Mouse (Mus musculus): ENCODE results near the gene Cd48. TPM values are rescaled to one million over a fixed set of nuclear protein-coding genes. Genes with fewer than 3 reads are reported as not detected.

Gene Cd48
- 0.60 and 1.1 TPM in 2 replicates for polyA plus RNA-seq (2014; fragmentation: Nextera tagmentation; extraction: Ambion mirVana)

GRCm38 (mm10) chr1:171681531-171682299 is at the start of gene Cd48:
Gene Cd48, plus strand, starts transcription at chr1:171682009.
- WGBS: 88% methylated on average over 14 of the region's 14 CpGs
- H3K4me2 ChIP-seq (replicated peaks; ENCODE audit: low read depth, low read length): no peak within 1 kb of the TSS
- H3K9ac ChIP-seq (ENCODE audit: low read depth, low read length): no peak within 1 kb of the TSS
- H3K4me1 ChIP-seq (replicated peaks; ENCODE audit: control insufficient read depth, insufficient read depth, low read length): no peaks in the 10 kb centered on the region
- H3K9me3 ChIP-seq (ENCODE audit: control insufficient read depth, low read length): no peaks in the 10 kb centered on the region
- no peak within 1 kb of the TSS for H3K27ac ChIP-seq (ENCODE audit: low read depth, low read length)
- H3K36me3 ChIP-seq (ENCODE audit: control insufficient read depth, insufficient read depth, low read length): no peaks in the 10 kb centered on the region
- H3K27me3 ChIP-seq (ENCODE audit: control insufficient read depth, insufficient read depth, low read length): no peaks in the 10 kb centered on the region
- no peak within 1 kb of the TSS for H3K4me3 ChIP-seq (ENCODE audit: low read depth, low read length)
- ATAC-seq (ENCODE audit: low FRiP score) (no peak), DNase-seq (ENCODE audit: low spot score) (no peak)

DNA sequence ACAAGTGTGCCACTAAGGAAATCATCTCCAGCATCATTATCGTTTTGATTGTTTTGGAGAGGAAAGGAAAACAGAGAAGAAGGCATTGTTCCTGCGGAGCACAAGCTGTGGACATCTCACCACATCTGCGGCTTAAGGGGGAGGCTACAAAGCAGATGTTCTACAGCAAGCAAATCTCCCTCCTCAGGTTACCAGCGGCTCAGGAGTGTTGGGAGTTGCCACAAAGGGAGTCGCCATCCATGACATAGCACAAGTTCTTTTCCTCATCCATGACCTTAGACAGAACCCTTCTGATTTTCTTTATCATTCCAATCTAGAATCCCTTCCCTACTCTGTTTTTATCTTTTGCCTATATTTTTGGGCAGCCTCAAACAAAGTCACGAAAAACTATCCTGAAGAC is 46.1 kb upstream of the Cd48 start:
- Histone ChIP-seq H3K27ac (ENCODE audit: low read depth, low read length) (no peak overlapping the region), H3K9me3 (ENCODE audit: control insufficient read depth, low read length) (no peaks in the 10 kb centered on the region), H3K27me3 (ENCODE audit: control insufficient read depth, insufficient read depth, low read length) (no peaks in the 10 kb centered on the region), H3K36me3 (ENCODE audit: control insufficient read depth, insufficient read depth, low read length) (no peaks in the 10 kb centered on the region), H3K9ac (ENCODE audit: low read depth, low read length) (no peak overlapping the region), H3K4me3 (ENCODE audit: low read depth, low read length) (no peak overlapping the region), H3K4me1 (replicated peaks; ENCODE audit: control insufficient read depth, insufficient read depth, low read length) (no peaks in the 10 kb centered on the region), H3K4me2 (replicated peaks; ENCODE audit: low read depth, low read length) (no peak overlapping the region)
- WGBS: 63% methylated on average over 6 of the region's 6 CpGs
- DNase-seq (ENCODE audit: low spot score) (no peak), ATAC-seq (ENCODE audit: low FRiP score) (no peak)

GRCm38 (mm10) chr1:171637101-171637500 is 44.7 kb upstream of the Cd48 start:
- Histone ChIP-seq H3K4me2 (replicated peaks; ENCODE audit: low read depth, low read length) (no peak overlapping the region), H3K9me3 (ENCODE audit: control insufficient read depth, low read length) (no peaks in the 10 kb centered on the region), H3K4me3 (ENCODE audit: low read depth, low read length) (no peak overlapping the region), H3K27ac (ENCODE audit: low read depth, low read length) (no peak overlapping the region), H3K9ac (ENCODE audit: low read depth, low read length) (no peak overlapping the region), H3K36me3 (ENCODE audit: control insufficient read depth, insufficient read depth, low read length) (no peaks in the 10 kb centered on the region), H3K27me3 (ENCODE audit: control insufficient read depth, insufficient read depth, low read length) (no peaks in the 10 kb centered on the region), H3K4me1 (replicated peaks; ENCODE audit: control insufficient read depth, insufficient read depth, low read length) (no peaks in the 10 kb centered on the region)
- 82% methylated on average over 8 of the region's 8 CpGs for WGBS
- DNase-seq (ENCODE audit: low spot score) (no peak), ATAC-seq (ENCODE audit: low FRiP score) (no peak)

GRCm38 (mm10) chr1:171638686-171639085 is 43.1 kb upstream of the Cd48 start:
- H3K36me3 ChIP-seq (ENCODE audit: control insufficient read depth, insufficient read depth, low read length): no peaks in the 10 kb centered on the region
- no peaks in the 10 kb centered on the region for H3K27me3 ChIP-seq (ENCODE audit: control insufficient read depth, insufficient read depth, low read length)
- H3K27ac ChIP-seq (ENCODE audit: low read depth, low read length): no peak overlapping the region
- no peak overlapping the region for H3K4me3 ChIP-seq (ENCODE audit: low read depth, low read length)
- ATAC-seq (ENCODE audit: low FRiP score): no peak
- H3K9me3 ChIP-seq (ENCODE audit: control insufficient read depth, low read length): no peaks in the 10 kb centered on the region
- H3K4me1 ChIP-seq (replicated peaks; ENCODE audit: control insufficient read depth, insufficient read depth, low read length): no peaks in the 10 kb centered on the region
- no peak overlapping the region for H3K4me2 ChIP-seq (replicated peaks; ENCODE audit: low read depth, low read length)
- WGBS: 64% methylated on average over 2 of the region's 2 CpGs
- no peak for DNase-seq (ENCODE audit: low spot score)
- H3K9ac ChIP-seq (ENCODE audit: low read depth, low read length): no peak overlapping the region

- Histone ChIP-seq H3K4me2 (replicated peaks; ENCODE audit: low read depth, low read length) (no peak overlapping the region), H3K4me1 (replicated peaks; ENCODE audit: control insufficient read depth, insufficient read depth, low read length) (no peaks in the 10 kb centered on the region), H3K36me3 (ENCODE audit: control insufficient read depth, insufficient read depth, low read length) (no peaks in the 10 kb centered on the region), H3K9ac (ENCODE audit: low read depth, low read length) (no peak overlapping the region), H3K27me3 (ENCODE audit: control insufficient read depth, insufficient read depth, low read length) (no peaks in the 10 kb centered on the region), H3K4me3 (ENCODE audit: low read depth, low read length) (no peak overlapping the region), H3K27ac (ENCODE audit: low read depth, low read length) (no peak overlapping the region), H3K9me3 (ENCODE audit: control insufficient read depth, low read length) (no peaks in the 10 kb centered on the region)
- 92% methylated on average over 6 of the region's 6 CpGs for WGBS
- DNase-seq (ENCODE audit: low spot score): no peak
- no peak for ATAC-seq (ENCODE audit: low FRiP score)
These were observed 41.0 kb upstream of the Cd48 start for GRCm38 (mm10) chr1:171640796-171641195.

GRCm38 (mm10) chr1:171643612-171644011 is 38.2 kb upstream of the Cd48 start:
- Histone ChIP-seq H3K4me3 (ENCODE audit: low read depth, low read length) (no peak overlapping the region), H3K9me3 (ENCODE audit: control insufficient read depth, low read length) (no peaks in the 10 kb centered on the region), H3K4me2 (replicated peaks; ENCODE audit: low read depth, low read length) (no peak overlapping the region), H3K4me1 (replicated peaks; ENCODE audit: control insufficient read depth, insufficient read depth, low read length) (no peaks in the 10 kb centered on the region), H3K27ac (ENCODE audit: low read depth, low read length) (no peak overlapping the region), H3K9ac (ENCODE audit: low read depth, low read length) (no peak overlapping the region), H3K36me3 (ENCODE audit: control insufficient read depth, insufficient read depth, low read length) (no peaks in the 10 kb centered on the region), H3K27me3 (ENCODE audit: control insufficient read depth, insufficient read depth, low read length) (no peaks in the 10 kb centered on the region)
- WGBS: 84% methylated on average over 7 of the region's 7 CpGs
- DNase-seq (ENCODE audit: low spot score): no peak
- no peak for ATAC-seq (ENCODE audit: low FRiP score)

DNA sequence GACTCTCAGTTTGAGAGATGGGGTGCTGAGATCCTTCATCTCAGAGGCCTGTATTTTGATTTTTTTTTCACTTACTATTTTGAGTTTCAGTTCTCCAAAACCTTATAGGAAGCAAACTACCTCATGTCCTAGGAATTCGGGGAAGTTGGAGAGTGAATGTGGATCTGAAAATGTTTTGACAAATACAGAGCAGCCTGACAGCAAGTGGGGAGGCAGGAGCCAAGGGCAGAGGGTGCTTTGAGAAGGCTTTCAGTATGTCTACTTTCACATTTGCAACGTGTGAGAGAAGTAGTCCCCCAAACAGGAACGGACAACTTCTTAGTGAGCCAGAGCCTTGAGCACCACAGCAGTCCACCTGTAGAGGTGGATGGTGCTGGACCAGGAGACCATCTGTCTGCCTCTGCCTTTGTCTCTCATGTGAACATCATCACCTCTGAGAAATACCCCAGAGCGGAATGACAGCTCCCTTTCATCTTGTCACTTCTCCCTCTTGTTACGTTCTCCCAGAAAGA is 35.3 kb upstream of the Cd48 start:
- no peaks in the 10 kb centered on the region for H3K4me1 ChIP-seq (replicated peaks; ENCODE audit: control insufficient read depth, insufficient read depth, low read length)
- ATAC-seq (ENCODE audit: low FRiP score): no peak
- H3K27ac ChIP-seq (ENCODE audit: low read depth, low read length): no peak overlapping the region
- H3K36me3 ChIP-seq (ENCODE audit: control insufficient read depth, insufficient read depth, low read length): no peaks in the 10 kb centered on the region
- no peak for DNase-seq (ENCODE audit: low spot score)
- H3K4me3 ChIP-seq (ENCODE audit: low read depth, low read length): no peak overlapping the region
- no peaks in the 10 kb centered on the region for H3K27me3 ChIP-seq (ENCODE audit: control insufficient read depth, insufficient read depth, low read length)
- WGBS: 78% methylated on average over 5 of the region's 5 CpGs
- no peak overlapping the region for H3K9ac ChIP-seq (ENCODE audit: low read depth, low read length)
- no peaks in the 10 kb centered on the region for H3K9me3 ChIP-seq (ENCODE audit: control insufficient read depth, low read length)
- H3K4me2 ChIP-seq (replicated peaks; ENCODE audit: low read depth, low read length): no peak overlapping the region

GRCm38 (mm10) chr1:171647716-171648115 is 34.1 kb upstream of the Cd48 start:
- 84% methylated on average over 5 of the region's 5 CpGs for WGBS

GRCm38 (mm10) chr1:171648840-171649239 is 33.0 kb upstream of the Cd48 start:
- H3K9me3 ChIP-seq (ENCODE audit: control insufficient read depth, low read length): no peaks in the 10 kb centered on the region
- H3K36me3 ChIP-seq (ENCODE audit: control insufficient read depth, insufficient read depth, low read length): no peaks in the 10 kb centered on the region
- WGBS: 84% methylated on average over 8 of the region's 8 CpGs
- H3K4me2 ChIP-seq (replicated peaks; ENCODE audit: low read depth, low read length): no peak overlapping the region
- no peaks in the 10 kb centered on the region for H3K27me3 ChIP-seq (ENCODE audit: control insufficient read depth, insufficient read depth, low read length)
- no peak overlapping the region for H3K27ac ChIP-seq (ENCODE audit: low read depth, low read length)
- no peak overlapping the region for H3K9ac ChIP-seq (ENCODE audit: low read depth, low read length)
- DNase-seq (ENCODE audit: low spot score): no peak
- no peaks in the 10 kb centered on the region for H3K4me1 ChIP-seq (replicated peaks; ENCODE audit: control insufficient read depth, insufficient read depth, low read length)
- no peak for ATAC-seq (ENCODE audit: low FRiP score)
- H3K4me3 ChIP-seq (ENCODE audit: low read depth, low read length): no peak overlapping the region

More at GRCm38 (mm10) chr1:171647716-171648115, 34.1 kb upstream of the Cd48 start:
- H3K4me1 ChIP-seq (replicated peaks; ENCODE audit: control insufficient read depth, insufficient read depth, low read length): no peaks in the 10 kb centered on the region
- H3K4me3 ChIP-seq (ENCODE audit: low read depth, low read length): no peak overlapping the region
- H3K4me2 ChIP-seq (replicated peaks; ENCODE audit: low read depth, low read length): no peak overlapping the region
- ATAC-seq (ENCODE audit: low FRiP score) (no peak), DNase-seq (ENCODE audit: low spot score) (no peak)
- no peaks in the 10 kb centered on the region for H3K9me3 ChIP-seq (ENCODE audit: control insufficient read depth, low read length)
- H3K9ac ChIP-seq (ENCODE audit: low read depth, low read length): no peak overlapping the region
- H3K27ac ChIP-seq (ENCODE audit: low read depth, low read length): no peak overlapping the region
- no peaks in the 10 kb centered on the region for H3K36me3 ChIP-seq (ENCODE audit: control insufficient read depth, insufficient read depth, low read length)
- no peaks in the 10 kb centered on the region for H3K27me3 ChIP-seq (ENCODE audit: control insufficient read depth, insufficient read depth, low read length)
